21 mouse cellular contexts compared by ENCODE assay signal in the genomic region with DNA sequence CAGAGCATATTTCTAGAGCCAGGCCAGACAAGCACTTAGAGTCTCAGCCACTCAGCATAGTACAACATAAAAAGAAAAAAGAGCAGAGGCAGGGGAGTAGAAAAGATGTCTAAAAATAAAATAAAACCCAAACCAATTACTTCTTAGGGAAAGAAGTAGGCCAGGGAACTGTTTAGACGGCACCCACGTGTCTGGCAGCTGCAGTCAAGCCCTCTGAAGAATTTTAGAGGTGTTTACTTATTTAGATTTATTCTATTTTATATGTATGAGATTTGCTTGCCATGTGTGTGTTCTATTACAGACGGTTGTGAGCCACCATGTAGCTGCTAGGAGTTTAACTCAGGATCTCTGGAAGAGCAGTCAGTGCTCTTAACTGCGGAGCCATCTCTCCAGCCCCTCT. TPM values are rescaled to one million over a fixed set of nuclear protein-coding genes. Genes with fewer than 3 reads are reported as not detected.
DNase-seq lines count a peak whose midpoint lies in the region; ATAC-seq and TF ChIP-seq lines count a peak whose summit lies in the region.
"Had no signal": no experiment of that assay in that cellular context is flagged by ENCODE, and none has a peak within 500 bp of the region (broad histone marks: within the 10 kb centered on the region; RNA-seq: fewer than 3 reads in every experiment).

No protein-coding gene starts in this region.

- ATAC-seq in forebrain, embryonic 16.5 days = 0 out of 2 replicates have a peak, but pooled peaks have one; percentile 31
- ATAC-seq in forebrain, embryonic 12.5 days (ENCODE audit: low FRiP score) = no peak
- no peak for ATAC-seq in liver, embryonic 15.5 days (ENCODE audit: insufficient read depth)
- ATAC-seq in liver, postnatal 0 days = no peak
- ATAC-seq: activated CD4-positive, CD25-positive, alpha-beta regulatory T cell, adult 4 months had no signal

- H3K9me3 ChIP-seq in forebrain, embryonic 16.5 days (ENCODE audit: control insufficient read depth, low read length) = no peaks in the 10 kb centered on the region
- no peaks in the 10 kb centered on the region for H3K9me3 ChIP-seq in forebrain, embryonic 12.5 days
- H3K9me3 ChIP-seq in liver, embryonic 15.5 days (replicated peaks) = no peaks in the 10 kb centered on the region
- no peaks in the 10 kb centered on the region for H3K9me3 ChIP-seq in liver, postnatal 0 days (ENCODE audit: low read length)
- H3K9me3 ChIP-seq: embryonic facial prominence, embryonic 12.5 days; embryonic facial prominence, embryonic 15.5 days; hindbrain, embryonic 12.5 days; hindbrain, embryonic 15.5 days had no signal

- H3K4me1 ChIP-seq in forebrain, embryonic 16.5 days (replicated peaks; ENCODE audit: control insufficient read depth, insufficient read depth, low read length) = peaks cover 4% of the 10 kb centered on the region; the same call in 1 of the 2 replicates
- H3K4me1 ChIP-seq in forebrain, embryonic 12.5 days = no peaks in the 10 kb centered on the region; the same call in 1 of the 2 replicates
- peaks cover 62% of the 10 kb centered on the region for H3K4me1 ChIP-seq in liver, embryonic 15.5 days (replicated peaks)
- H3K4me1 ChIP-seq in liver, postnatal 0 days (ENCODE audit: insufficient read depth) = peaks cover 19% of the 10 kb centered on the region
- H3K4me1 ChIP-seq: embryonic facial prominence, embryonic 12.5 days had no signal

- H3K4me2 ChIP-seq in forebrain, embryonic 16.5 days (ENCODE audit: low read length) = no peak overlapping the region
- no peak overlapping the region for H3K4me2 ChIP-seq in forebrain, embryonic 12.5 days
- no peak overlapping the region for H3K4me2 ChIP-seq in liver, embryonic 15.5 days
- H3K4me2 ChIP-seq in liver, postnatal 0 days (ENCODE audit: low read depth, low read length) = no peak overlapping the region
- H3K4me2 ChIP-seq: embryonic facial prominence, embryonic 12.5 days; embryonic facial prominence, embryonic 15.5 days; heart, embryonic 11.5 days; hindbrain, embryonic 12.5 days; hindbrain, embryonic 15.5 days had no signal

- no peaks in the 10 kb centered on the region for H3K27me3 ChIP-seq in forebrain, embryonic 16.5 days (replicated peaks; ENCODE audit: control insufficient read depth, insufficient read depth, low read length)
- no peaks in the 10 kb centered on the region for H3K27me3 ChIP-seq in forebrain, embryonic 12.5 days
- no peaks in the 10 kb centered on the region for H3K27me3 ChIP-seq in liver, embryonic 15.5 days
- no peaks in the 10 kb centered on the region for H3K27me3 ChIP-seq in liver, postnatal 0 days (ENCODE audit: insufficient read depth, low read length)
- H3K27me3 ChIP-seq: embryonic facial prominence, embryonic 12.5 days; embryonic facial prominence, embryonic 15.5 days; hindbrain, embryonic 12.5 days; hindbrain, embryonic 15.5 days had no signal

- WGBS in forebrain, embryonic 16.5 days = 53% methylated on average over 4 of the region's 4 CpGs
- 80% methylated on average over 4 of the region's 4 CpGs for WGBS in forebrain, embryonic 12.5 days
- WGBS in liver, embryonic 15.5 days (ENCODE audit: insufficient replicate concordance) = 62% methylated on average over 4 of the region's 4 CpGs
- WGBS in liver, postnatal 0 days (ENCODE audit: insufficient replicate concordance) = 68% methylated on average over 4 of the region's 4 CpGs

- H3K9ac ChIP-seq in forebrain, embryonic 16.5 days (replicated peaks; ENCODE audit: low read depth, low read length) = no peak overlapping the region
- H3K9ac ChIP-seq in forebrain, embryonic 12.5 days = no peak overlapping the region
- no peak overlapping the region for H3K9ac ChIP-seq in liver, embryonic 15.5 days
- H3K9ac ChIP-seq in liver, postnatal 0 days (replicated peaks) = no peak overlapping the region
- H3K9ac ChIP-seq: embryonic facial prominence, embryonic 12.5 days; embryonic facial prominence, embryonic 15.5 days; hindbrain, embryonic 12.5 days; hindbrain, embryonic 15.5 days had no signal

- intact Hi-C loops in left cerebral cortex, postnatal 25 days (cut with DNase I) = no loop called here

- no peak overlapping the region for H3K4me3 ChIP-seq in forebrain, embryonic 16.5 days (replicated peaks; ENCODE audit: low read length)
- H3K4me3 ChIP-seq in forebrain, embryonic 12.5 days (replicated peaks) = no peak overlapping the region
- no peak overlapping the region for H3K4me3 ChIP-seq in liver, embryonic 15.5 days (replicated peaks)
- no peak overlapping the region for H3K4me3 ChIP-seq in liver, postnatal 0 days (ENCODE audit: low read depth, low read length)
- H3K4me3 ChIP-seq: embryonic facial prominence, embryonic 12.5 days; embryonic facial prominence, embryonic 15.5 days; gastrocnemius, adult 2 months; hindbrain, embryonic 12.5 days; hindbrain, embryonic 15.5 days had no signal

- no peak for TF ChIP-seq CTCF in liver, postnatal 0 days (IDR thresholded peaks at IDR 0.05; ENCODE audit: low read depth)

- H3K36me3 ChIP-seq in forebrain, embryonic 16.5 days (ENCODE audit: control insufficient read depth, insufficient read depth) = no peaks in the 10 kb centered on the region
- no peaks in the 10 kb centered on the region for H3K36me3 ChIP-seq in forebrain, embryonic 12.5 days (replicated peaks)
- H3K36me3 ChIP-seq in liver, embryonic 15.5 days (replicated peaks) = no peaks in the 10 kb centered on the region
- no peaks in the 10 kb centered on the region for H3K36me3 ChIP-seq in liver, postnatal 0 days (replicated peaks; ENCODE audit: insufficient read depth, low read length)
- H3K36me3 ChIP-seq: embryonic facial prominence, embryonic 12.5 days; embryonic facial prominence, embryonic 15.5 days; hindbrain, embryonic 12.5 days; hindbrain, embryonic 15.5 days had no signal

- no peak overlapping the region for H3K27ac ChIP-seq in forebrain, embryonic 16.5 days (ENCODE audit: low read length)
- H3K27ac ChIP-seq in forebrain, embryonic 12.5 days = no peak overlapping the region
- H3K27ac ChIP-seq in liver, embryonic 15.5 days (replicated peaks) = 0 out of 2 replicates have a peak overlapping the region, but pooled peaks have one; percentile 9
- H3K27ac ChIP-seq in liver, postnatal 0 days (ENCODE audit: low read depth) = no peak overlapping the region
- H3K27ac ChIP-seq: embryonic facial prominence, embryonic 12.5 days; embryonic facial prominence, embryonic 15.5 days; gastrocnemius, adult 2 months; hindbrain, embryonic 12.5 days; hindbrain, embryonic 15.5 days had no signal

- TF ChIP-seq EP300 in liver, postnatal 0 days (IDR thresholded peaks at IDR 0.05; ENCODE audit: low read depth) = no peak

- peak; percentile 16 to 35 for DNase-seq in left cerebral cortex, postnatal 25 days (ENCODE audit: low spot score in 2 of 2)
- DNase-seq in left cerebral cortex, adult 11 months (ENCODE audit: low spot score) = no peak
- no peak for DNase-seq in liver, postnatal 0 days
- DNase-seq: adrenal gland, adult 8-10 months; adrenal gland, postnatal 36 days; cerebellum, adult 11 months; cerebellum, adult 2 months; cerebellum, adult 9-11 months; cerebellum, postnatal 25 days; gastrocnemius, adult 2 months; gastrocnemius, postnatal 14 days; heart, adult 11 months had no signal

RNA-seq across cellular contexts. Expression of a gene that starts 18.5 kb away (rescaled TPM):
- 120 and 132 TPM in 2 replicates for polyA plus RNA-seq in forebrain, embryonic 16.5 days (2015; fragmentation: Nextera tagmentation; extraction: Ambion mirVana)
- 55.3 and 60.0 TPM in 2 replicates for polyA plus RNA-seq in forebrain, embryonic 12.5 days (2016; fragmentation: Nextera tagmentation; extraction: Ambion mirVana)
- 100 to 1,000 TPM; 181 to 184 TPM for total RNA-seq in left cerebral cortex, postnatal 25 days (2021)
- 7.3 and 8.6 TPM in 2 replicates for polyA plus RNA-seq in liver, embryonic 15.5 days (2015; fragmentation: Nextera tagmentation; extraction: Ambion mirVana)
- polyA plus RNA-seq in liver, postnatal 0 days (2015; fragmentation: Nextera tagmentation; extraction: Ambion mirVana) = 12.0 and 13.8 TPM in 2 replicates

Comparison
In these comparisons a context has a peak if more than half of its experiments do, and no peak if none do; other contexts are left out.
1. DNase-seq: peak in left cerebral cortex, postnatal 25 days (2 of 2); none in left cerebral cortex, adult 11 months (single experiment) and liver, postnatal 0 days (single experiment).